Mouse (Mus musculus): ENCODE results near the gene Prpf8.
"Not testable (repeated sequence)": the region's sequence is repeated elsewhere in the genome, so short reads cannot be mapped to it uniquely, and the experiment has no call there.

The Prpf8 gene

DNA sequence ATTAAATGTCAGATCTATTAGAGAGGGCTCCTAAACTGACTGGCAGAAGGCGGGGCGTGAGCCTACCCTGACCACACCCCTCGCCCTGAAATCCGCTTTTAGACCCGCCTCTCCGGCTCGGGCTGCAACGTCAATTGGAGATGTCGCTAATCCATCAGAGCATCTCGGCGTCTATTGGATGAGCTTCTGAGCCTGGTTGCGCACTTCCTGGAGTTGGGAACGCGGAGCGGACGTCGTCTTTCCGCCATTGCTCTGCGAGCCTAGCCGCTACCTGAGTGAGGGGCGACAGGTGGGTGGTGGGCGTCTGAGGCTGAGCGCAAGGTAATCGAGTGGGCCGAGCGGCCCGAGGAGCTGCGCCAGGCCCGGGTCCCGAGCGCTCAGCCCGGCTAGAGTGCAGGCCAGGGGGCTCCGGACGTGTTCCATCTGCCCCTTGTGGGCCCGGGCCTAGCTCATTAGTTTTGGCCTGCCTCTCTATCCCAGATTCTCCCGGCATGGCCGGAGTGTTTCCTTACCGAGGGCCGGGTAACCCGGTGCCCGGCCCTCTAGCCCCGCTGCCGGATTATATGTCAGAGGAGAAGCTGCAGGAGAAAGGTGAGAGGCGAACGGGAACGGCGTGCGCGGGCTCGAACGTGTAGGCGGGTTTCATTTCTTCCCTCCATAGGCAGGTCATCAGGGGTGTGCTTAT is at the start of gene Prpf8:
TSS of gene Prpf8 (plus strand) at position 216 of the 685 bp plus-strand sequence.
- DNase-seq (ENCODE audit: inconsistent ontology term): peak; percentile 96

DNA sequence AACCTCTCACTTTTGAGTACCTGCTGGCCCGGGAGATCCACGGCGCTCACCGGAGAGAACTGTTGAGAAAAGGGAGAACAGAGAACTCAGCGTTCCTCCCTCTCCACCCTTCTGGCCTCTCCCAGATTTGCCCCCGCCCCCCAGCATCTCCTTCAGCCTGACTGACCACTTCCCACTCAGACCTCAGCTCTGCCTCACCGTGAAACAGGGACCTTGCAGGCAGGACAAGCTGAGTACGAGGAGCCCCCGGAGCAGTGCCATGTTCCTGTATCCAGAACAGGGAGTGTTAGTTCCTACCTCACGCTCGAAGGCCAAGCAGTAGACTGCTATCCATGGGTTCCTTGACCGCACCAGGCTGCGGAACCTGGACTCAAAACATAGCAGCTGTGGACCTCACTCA is 48.4 kb upstream of the Prpf8 start:
- DNase-seq (ENCODE audit: inconsistent ontology term): no peak

DNA sequence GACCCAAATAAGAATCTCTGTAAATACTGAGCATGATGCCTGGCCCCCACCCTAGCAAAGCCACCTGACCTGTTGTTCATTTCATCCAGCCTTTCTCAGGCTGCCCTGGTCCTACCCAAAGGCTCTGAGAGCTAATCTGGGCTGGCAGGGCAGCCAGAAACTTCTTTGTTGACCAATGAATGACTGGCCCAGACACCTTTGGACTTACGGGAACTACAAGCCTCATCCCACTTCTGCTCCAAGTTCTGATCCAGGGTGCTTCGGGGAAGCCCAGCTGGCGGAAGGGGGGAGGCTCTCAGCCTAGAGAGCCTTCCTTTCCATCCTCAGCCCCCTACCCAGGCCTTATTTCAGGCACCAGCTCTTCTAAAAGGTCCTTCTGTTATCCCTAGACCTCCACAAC is 47.8 kb upstream of the Prpf8 start:
- no peak for DNase-seq (ENCODE audit: inconsistent ontology term)

DNA sequence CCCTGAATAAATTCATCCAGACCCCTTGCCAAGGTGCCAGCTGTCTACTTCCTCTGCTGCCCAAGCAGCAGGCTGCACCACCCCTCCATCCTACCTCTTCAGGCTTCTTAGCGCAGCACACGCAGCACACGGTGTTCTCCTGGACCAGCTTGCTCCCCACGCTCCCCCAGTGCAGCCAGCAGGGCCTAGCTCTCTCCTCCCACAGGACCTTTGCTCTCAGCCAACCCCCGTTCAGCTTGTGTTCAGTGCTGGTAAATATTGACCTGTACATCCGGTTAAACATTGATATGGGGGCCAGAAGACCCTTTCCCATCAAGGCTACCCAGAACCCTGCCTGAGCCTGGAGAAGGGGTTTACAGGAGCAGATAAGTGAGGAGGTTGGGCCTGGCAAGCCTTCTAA is 47.3 kb upstream of the Prpf8 start, which contains the start of gene Serpinf2:
TSS of gene Serpinf2 (minus strand) at position 229 of the 400 bp plus-strand sequence.
- DNase-seq (ENCODE audit: inconsistent ontology term): no peak

DNA sequence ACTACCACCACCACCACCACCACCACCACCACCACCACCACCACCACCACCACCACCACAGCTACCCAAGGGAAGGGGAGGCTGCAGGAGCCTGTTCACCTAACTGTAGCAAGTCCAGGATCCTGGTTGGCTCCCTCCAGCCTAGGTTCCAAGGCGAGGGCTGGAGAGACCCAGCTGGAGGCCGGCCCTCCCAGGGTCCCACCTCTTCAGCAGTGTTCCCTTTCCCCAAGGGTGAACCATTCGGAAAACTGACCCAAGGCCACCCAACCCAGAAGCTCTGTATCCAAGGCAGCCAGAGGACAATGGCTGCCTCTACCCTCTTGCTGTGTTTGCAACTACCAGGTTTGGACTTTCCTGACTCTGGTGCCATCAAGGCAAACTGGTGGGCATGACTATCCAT is 46.7 kb upstream of the Prpf8 start:
- DNase-seq (ENCODE audit: inconsistent ontology term): no peak

DNA sequence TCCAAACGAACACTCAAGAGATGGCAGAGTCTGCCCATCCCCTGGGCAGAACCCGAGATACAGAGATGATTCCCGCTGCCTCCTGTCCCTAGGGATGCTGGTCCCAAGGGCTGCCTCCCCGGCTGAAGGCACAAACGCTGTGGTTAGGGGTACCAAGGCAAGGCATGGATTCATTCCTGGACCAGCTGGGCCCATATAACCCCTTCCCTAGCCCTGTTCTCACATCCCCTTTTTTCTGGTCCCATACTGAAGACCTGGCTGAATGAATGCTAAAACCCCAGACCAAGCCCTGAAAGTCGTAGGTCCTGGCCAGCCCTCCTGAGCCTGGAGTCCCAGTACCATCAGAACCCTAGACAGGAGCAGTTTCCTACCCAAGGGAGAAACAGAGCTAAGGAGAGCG is 45.6 kb upstream of the Prpf8 start:
- no peak for DNase-seq (ENCODE audit: inconsistent ontology term)

DNA sequence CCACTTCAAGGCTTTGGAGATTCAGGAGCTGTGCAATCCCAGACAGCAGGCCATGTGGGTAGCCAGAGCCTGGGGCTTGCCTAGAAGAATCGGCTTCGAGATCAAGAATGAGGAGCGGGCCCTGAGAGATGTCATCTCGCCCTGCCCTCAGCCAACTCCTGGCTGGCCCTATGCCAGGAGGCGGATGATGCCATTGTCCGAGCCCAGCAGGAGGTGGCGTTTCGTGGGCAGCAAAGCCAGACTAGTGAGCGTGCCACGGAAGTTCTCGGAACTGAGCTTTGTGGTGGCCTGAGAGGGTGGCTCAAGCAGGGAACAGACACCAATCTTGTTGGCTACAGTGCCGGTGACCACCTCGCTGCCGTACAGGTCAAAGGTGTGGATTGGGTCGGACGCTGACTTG is 45.0 kb upstream of the Prpf8 start:
- DNase-seq (ENCODE audit: inconsistent ontology term): peak; percentile 88

DNA sequence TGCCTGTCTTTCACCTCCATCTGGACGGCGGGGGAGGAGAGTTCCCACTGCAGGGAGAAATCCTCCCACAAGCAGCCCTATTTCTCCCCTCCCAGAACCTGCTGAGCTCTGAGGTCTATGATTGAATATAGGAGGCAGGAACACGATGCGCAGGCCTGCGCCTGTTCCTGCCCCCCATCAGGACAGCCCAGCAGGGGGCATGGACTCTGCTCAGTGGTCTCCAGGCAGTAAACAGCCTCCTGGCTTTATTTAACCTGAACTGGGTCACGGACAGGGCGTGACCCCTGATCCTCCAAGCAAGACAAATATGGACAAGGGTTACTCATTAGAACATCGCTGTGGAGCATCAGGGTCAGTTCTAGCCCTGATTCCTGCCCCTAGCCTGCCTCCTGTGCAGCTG is 42.9 kb upstream of the Prpf8 start:
- no peak for DNase-seq (ENCODE audit: inconsistent ontology term)

DNA sequence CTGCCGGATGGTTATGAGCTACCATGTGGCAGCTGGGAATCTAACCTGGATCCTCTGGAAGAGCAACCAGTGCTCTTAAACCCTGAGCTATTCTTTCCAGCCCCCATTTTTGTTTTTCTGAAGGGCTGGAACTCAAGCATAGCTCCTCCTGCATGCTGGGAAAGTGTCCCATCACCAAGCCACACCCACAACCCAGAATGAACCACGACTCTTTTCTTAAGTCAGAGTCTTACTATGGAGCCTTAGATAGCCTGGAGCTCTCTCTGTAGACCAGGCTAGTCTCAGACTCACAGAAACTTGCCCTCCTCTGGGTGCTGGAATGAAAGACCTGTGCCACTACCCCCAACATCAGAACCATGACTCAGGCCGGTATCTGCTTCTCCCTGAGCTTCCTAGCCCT is 38.0 kb upstream of the Prpf8 start:
- DNase-seq (ENCODE audit: inconsistent ontology term): no peak

DNA sequence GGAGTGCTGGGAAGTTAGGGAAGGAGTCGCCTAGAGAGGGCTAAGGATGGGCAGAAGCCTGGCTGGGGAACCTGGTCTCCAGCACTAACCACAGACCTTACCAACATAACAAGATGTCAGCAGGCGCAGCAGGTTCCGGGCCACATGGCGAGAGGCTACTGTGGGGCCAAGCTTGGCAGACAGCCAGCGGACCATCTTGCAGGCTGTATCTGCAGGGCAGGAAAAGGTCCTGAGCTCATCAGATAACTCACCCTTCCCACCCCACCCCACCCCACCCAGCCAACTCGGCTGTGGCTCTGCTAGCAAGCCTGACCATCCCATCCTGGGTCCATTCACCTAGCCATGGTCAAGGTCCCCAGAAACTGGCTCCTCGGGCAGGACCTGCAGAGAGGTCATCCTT is 36.9 kb upstream of the Prpf8 start:
- DNase-seq (ENCODE audit: inconsistent ontology term): no peak

DNA sequence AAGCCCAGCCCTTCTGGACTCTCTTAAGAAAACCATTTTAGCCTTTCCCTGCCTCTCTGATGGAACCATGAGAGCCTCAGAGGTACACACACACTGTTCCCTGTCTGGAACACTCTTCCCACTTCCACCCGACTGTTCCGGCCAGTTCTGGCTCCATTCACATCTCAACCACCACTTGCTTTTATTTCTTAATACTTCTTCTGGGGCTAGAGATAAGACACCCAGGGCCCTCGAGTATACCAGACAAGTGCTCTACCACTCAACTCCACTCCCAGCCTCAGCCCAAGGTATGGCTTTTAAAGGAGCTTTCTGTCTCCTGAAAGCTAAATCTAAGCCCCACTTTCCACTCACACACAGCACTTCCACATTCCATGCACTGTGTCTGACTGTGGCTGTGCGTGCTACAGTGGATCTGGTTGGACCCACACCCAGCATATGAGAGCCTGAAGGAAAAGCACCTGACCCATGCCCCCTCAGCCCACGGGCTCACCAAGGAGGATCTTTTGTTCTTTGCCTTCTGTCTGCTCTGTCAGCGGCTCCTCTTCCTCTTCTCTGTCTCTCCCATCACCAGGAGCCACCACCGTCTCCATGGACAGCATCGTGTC is 36.2 kb upstream of the Prpf8 start:
- no peak for DNase-seq (ENCODE audit: inconsistent ontology term)

DNA sequence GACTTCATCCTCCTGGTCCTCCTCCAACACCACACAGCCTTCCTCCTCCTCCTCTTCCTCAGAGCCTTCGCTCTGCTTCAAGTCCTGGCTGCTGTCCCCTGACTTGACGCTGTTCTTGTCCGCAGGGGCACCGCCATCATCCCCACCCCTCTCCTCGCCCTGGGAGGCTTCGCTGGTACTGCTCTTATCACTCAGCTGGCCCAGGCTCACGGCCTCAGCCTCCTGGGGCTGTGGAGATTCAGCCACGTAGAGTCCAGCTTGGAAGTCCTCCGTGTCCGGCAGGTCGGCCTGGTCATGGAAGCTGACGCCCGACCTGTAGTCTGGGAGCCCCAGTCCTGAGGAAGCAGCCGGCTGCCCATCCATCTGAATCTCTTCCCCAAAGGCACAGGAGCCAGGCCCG is 35.7 kb upstream of the Prpf8 start:
- no peak for DNase-seq (ENCODE audit: inconsistent ontology term)

DNA sequence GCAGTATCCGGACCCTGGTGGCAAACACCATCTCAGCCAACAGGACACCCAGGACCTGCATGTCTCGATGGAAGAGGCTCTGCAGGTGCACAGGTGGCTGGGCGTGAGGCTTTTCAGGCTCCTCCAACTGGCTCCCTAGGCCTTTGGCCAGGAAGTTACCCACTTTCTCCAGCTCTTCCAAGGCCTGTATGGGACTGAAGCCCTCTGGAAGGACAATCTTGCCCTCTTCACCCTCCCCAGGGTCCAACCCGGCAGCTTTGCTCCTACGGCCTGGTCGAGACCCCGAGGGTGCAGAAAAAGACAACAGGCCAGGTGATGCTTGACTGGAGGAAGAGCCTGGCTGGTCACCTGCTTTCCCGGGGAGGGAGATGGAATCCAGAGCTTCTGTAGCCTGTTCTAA is 34.5 kb upstream of the Prpf8 start:
- DNase-seq (ENCODE audit: inconsistent ontology term): no peak

DNA sequence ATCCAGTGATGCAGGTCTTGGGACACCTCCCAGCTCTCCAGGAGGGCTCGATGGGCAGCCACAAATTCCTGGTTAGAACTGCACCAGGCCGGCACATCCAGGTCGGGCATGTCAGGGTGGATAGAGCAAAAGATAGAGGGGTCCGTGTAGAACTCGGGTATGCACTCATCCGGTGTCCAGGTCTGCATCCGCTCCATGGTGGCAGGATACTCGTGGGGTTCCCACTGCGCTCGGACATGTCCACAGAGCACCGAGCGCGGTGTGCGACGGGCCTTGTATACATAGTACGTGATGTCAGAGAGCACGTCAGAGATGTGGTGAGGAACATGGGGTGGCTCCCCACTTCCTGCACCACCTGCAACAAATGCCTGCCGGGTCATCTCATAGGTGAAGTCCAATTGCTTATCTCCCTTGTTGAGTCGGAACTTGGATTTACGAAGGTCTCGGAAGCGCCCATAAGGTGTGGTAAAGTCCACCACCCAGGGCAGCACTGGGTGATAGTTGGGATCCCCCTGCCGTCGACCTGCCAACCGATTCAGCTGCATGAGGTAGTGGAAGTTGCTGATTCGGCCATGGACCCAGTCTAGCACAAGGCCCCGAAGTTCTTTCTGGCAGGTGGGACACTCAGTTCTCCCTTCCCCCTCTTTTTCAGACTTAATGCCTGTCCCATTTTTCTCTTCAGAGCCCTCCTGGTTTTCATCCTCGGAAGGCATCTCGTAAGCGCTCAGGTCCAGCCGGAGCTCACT is 33.6 kb upstream of the Prpf8 start:
- DNase-seq (ENCODE audit: inconsistent ontology term): no peak

DNA sequence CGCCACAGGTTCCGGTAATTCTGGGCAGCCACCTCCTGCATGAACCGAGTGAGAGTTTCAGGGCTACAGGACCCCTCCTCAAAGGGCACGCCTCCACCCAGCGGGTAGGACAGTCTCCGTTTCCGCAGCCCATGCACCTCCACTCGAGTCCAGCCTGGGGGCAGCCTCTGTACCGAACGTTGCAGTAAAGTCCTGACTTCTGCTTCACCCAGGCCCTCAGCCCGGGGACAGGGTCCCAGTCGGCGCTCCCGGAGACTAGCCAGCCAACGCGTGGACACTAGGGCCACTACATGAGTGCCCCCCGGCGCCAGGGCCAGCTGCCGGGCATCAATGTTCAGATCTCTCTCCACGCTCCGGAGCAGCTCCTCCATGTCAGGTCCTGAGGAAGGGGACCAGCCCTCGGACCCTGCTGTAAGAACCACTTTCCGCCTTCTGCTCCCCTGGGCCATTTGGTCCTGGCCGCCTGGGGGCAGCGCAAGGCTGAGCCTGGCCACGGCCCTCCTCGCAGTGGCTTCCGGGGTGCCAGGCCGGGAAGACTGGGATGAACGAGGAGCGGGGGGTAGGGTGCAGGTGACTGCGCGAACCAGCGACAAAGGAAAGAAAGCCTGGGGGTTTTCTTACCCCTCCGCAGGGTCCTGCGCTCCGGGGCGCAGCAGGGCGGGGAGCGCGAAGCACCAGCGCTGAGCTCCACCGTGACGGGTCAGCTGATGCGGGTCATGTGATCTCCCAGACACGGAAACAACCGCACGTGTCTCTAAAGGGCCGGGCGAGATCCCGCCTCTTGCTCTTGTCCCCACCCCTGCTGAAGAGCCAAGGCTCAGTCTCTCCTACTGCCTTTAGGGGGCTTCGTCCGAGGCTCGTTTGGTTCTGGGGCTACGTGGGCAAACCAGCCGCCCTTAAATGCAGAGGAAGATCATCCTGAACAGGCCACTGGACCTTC is 32.4 kb upstream of the Prpf8 start, which contains the start of gene Wdr81:
TSS of gene Wdr81 (minus strand) at position 727 of the 940 bp plus-strand sequence.
- DNase-seq (ENCODE audit: inconsistent ontology term): peak; percentile 84

DNA sequence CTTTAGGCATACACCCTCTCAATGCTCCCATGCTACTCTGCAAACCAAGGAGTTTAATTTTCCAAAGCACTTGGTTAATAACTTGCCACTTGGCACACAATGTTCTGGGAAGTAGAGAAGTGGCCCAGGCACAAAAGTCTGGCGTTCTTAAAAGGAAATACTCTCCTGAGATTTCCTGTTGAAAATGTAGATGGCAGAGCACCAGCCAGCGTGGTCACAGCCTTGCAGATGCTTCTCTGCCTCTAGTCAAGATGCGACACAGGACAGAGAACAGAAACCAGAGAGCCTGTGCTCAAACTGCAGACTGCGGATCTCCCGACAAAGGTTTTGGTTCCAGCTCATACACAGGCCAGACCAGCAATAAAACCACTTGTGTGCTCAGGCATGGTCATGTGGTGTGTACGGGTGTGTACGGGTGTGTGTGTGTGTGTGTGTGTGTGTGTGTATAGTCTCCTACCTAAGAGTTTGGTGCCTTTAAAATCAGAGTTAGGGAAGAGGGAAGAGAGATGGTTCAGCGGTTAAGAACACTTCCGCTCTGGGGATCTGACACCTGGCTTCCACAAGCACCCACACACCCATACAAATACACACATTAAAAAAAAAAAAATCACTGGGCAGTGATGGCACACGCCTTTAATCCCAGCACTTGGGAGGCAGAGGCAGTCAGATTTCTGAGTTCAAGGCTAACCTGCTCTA is 31.4 kb upstream of the Prpf8 start:
- no peak for DNase-seq (ENCODE audit: inconsistent ontology term)

DNA sequence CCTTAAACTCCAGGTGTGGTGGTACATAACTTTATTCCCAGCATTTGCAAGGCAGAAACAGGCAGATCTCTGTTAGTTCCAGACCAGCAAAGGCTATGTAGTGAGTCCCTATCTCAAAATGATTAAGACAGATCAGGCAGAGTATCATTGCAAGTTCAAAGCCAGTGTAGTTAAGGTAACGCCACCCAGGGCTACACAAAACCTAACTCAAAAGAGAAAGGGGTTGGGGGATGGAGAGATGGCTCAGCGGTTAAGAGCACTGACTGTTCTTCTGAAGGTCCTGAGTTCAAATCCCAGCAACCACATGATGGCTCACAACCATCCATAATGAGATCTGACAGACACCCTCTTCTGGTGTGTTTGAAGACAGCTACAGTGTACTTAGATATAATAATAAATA is 30.6 kb upstream of the Prpf8 start:
- DNase-seq (ENCODE audit: inconsistent ontology term): not testable (repeated sequence)

DNA sequence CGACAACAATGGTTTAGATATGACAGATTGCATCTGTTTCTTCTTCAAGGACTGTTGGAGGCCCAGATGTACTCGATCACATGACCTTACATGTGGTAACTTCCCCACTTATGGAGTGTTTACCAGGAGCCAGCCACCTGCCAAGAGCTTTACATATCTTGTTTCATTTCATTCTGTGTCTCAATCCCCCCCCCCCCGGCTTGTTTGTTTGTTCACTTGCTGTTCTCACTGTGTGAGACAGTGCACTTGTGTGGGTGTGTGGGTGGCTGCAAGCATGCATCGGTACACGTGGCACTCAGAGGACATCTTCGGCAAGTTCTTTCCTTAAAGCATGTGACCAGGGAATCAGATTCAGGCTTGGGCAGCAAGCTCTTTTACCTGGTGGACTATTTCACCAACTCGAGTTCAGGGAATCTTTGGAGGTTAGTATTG is 30.2 kb upstream of the Prpf8 start:
- DNase-seq (ENCODE audit: inconsistent ontology term): no peak

DNA sequence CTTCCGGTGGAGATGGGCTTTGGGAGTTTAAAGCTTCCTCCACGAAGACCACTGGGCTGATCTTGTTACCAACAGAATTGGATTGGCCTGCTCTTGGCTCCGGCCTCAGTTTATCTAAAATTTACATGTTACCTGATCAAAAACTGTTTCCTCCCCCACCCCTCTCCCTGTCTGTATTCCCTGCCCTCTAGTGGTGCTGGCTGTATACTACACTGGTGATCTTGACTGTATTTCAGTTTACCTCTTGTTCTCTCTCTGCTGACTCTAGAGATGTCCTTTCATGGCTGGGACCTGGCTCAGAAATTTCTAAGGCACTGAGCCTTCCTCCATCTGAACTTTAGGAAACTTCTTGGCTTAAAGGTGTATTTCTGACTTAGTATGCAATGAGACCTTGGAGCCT is 28.4 kb upstream of the Prpf8 start:
- peak; percentile 29 for DNase-seq (ENCODE audit: inconsistent ontology term)

DNA sequence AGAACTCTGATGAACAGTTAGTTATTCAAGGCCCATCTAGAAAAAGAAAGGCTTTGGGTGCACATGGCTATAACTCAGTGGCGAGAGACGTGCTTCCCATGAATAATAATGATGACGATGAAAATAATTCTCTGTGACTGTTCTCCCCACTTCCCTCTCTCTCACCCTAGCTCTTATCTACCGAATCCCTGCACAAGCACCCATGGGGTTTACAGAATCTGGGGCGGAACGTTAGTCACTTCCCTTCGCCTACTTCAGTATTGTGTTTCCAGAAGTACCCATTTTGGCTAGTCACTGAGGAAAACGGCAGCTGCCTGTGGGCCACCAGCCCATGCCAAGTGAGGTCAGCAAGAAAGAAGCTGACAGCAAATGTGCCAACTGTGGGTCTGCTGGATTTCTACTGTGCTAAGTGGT is 28.0 kb upstream of the Prpf8 start:
- DNase-seq (ENCODE audit: inconsistent ontology term): peak; percentile 73

DNA sequence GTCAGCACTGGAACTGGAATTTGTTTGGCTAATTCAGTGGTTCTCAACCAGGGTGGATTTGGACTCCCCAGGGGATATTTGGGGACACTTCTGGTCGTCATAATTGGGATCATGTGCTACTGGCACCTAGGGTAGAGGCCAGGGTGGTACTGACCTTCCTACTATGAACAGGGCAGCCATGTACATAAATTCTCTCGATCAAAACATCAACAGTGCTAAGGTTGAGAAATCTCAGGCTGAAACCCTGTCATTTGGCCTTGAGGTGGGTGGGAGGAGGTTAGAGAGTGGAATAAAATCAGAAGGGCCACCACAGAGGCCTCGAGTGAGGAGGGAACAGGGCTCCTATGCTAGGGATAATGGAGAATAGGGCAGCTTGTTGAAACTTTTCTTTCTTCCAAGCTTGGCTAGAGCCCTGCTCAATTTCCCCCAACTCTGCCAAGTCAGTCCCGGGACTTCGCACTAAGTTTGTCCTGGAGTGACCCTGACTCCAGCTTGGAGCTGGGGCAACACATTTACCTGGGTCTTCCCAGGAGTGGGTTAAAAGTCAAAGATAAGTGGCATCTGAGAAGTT is 27.4 kb upstream of the Prpf8 start:
- DNase-seq (ENCODE audit: inconsistent ontology term): peak; percentile 16
